Mouse (Mus musculus): Measurements from ENCODE around the gene Olfr458.

DNA sequence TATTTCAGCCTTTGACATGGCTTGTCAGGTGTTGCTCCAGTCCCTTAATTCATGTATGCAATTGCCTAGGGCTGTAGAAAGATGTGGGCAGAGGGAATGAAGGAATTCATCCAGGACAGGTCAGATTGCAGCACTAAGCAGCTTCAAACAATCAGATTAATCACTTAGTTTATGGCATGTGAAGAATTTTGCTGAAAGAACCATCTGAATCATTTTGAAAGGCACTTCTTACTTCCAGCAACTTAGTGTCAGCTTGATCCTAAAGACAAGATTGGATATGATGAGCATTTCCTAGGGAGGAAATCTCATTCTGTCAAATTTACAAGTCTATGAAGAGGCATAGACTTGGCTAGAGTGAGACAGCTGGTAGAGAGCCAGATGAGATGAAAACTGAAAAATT, 44.3 kb upstream of the Olfr458 start:
- TF ChIP-seq GATA1 (IDR thresholded peaks at IDR 0.05; ENCODE audit: borderline replicate concordance, low read length) (no peak), FLI1 (IDR thresholded peaks at IDR 0.05; ENCODE audit: low read length) (no peak)
